Mouse (Mus musculus): ENCODE measurements around the gene Bsg.
"Not testable (repeated sequence)": the region's sequence is repeated elsewhere in the genome, so short reads cannot be mapped to it uniquely, and the experiment has no call there.

The Bsg gene

GRCm38 (mm10) chr10:79702970-79703369, 1.3 kb upstream of the Bsg start:
- in situ Hi-C loops (cut with MboI, MseI) = not testable (repeated sequence)

GRCm38 (mm10) chr10:79703541-79703940, 750 bp upstream of the Bsg start:
- in situ Hi-C loops (cut with MboI, MseI) = no loop called here

GRCm38 (mm10) chr10:79704970-79705360, 674 bp downstream of the Bsg start:
- in situ Hi-C loops (cut with MboI, MseI) = no loop called here

- in situ Hi-C loops (cut with MboI, MseI) = no loop called here
Observed at GRCm38 (mm10) chr10:79705951-79706350, 1.7 kb downstream of the Bsg start.

GRCm38 (mm10) chr10:79706406-79707094, 2.3 kb downstream of the Bsg start:
- in situ Hi-C loops (cut with MboI, MseI) = no loop called here

- in situ Hi-C loops (cut with MboI, MseI) = no loop called here
Observed at GRCm38 (mm10) chr10:79707162-79707561, 2.9 kb downstream of the Bsg start.

GRCm38 (mm10) chr10:79707759-79708158, 3.5 kb downstream of the Bsg start:
- in situ Hi-C loops (cut with MboI, MseI) = no loop called here

GRCm38 (mm10) chr10:79708668-79709067, 4.4 kb downstream of the Bsg start:
- in situ Hi-C loops (cut with MboI, MseI) = no loop called here

GRCm38 (mm10) chr10:79709307-79709706, 5.0 kb downstream of the Bsg start:
- in situ Hi-C loops (cut with MboI, MseI) = no loop called here

GRCm38 (mm10) chr10:79712029-79712428, 7.7 kb downstream of the Bsg start:
- in situ Hi-C loops (cut with MboI, MseI) = no loop called here

- in situ Hi-C loops (cut with MboI, MseI) = no loop called here
Observed at GRCm38 (mm10) chr10:79712499-79713126, 8.3 kb downstream of the Bsg start.

GRCm38 (mm10) chr10:79713163-79713562, 8.9 kb downstream of the Bsg start:
- in situ Hi-C loops (cut with MboI, MseI) = no loop called here

GRCm38 (mm10) chr10:79714996-79715395, 10.7 kb downstream of the Bsg start:
- in situ Hi-C loops (cut with MboI, MseI) = no loop called here

- in situ Hi-C loops (cut with MboI, MseI) = no loop called here
Observed at GRCm38 (mm10) chr10:79716254-79716987, 12.1 kb downstream of the Bsg start, which contains the start of gene Hcn2. Hcn2 (plus strand) TSS chr10:79716634.

- in situ Hi-C loops (cut with MboI, MseI) = no loop called here
Observed at GRCm38 (mm10) chr10:79716988-79717355, 12.7 kb downstream of the Bsg start.

- in situ Hi-C loops (cut with MboI, MseI) = no loop called here
Observed at GRCm38 (mm10) chr10:79717640-79718357, 13.5 kb downstream of the Bsg start.

- in situ Hi-C loops (cut with MboI, MseI) = no loop called here
Observed at GRCm38 (mm10) chr10:79721089-79721488, 16.8 kb downstream of the Bsg start.

GRCm38 (mm10) chr10:79723047-79723446, 18.8 kb downstream of the Bsg start:
- in situ Hi-C loops (cut with MboI, MseI) = no loop called here

- in situ Hi-C loops (cut with MboI, MseI) = no loop called here
Observed at GRCm38 (mm10) chr10:79723692-79724091, 19.4 kb downstream of the Bsg start.

GRCm38 (mm10) chr10:79726090-79726489, 21.8 kb downstream of the Bsg start:
- in situ Hi-C loops (cut with MboI, MseI) = no loop called here

- in situ Hi-C loops (cut with MboI, MseI) = no loop called here
Observed at GRCm38 (mm10) chr10:79728323-79729249, 24.3 kb downstream of the Bsg start.
